Mouse (Mus musculus) lung, embryonic 14.5 days (tissue): Measurements from ENCODE around the gene Cflar. TPM values are rescaled to one million over a fixed set of nuclear protein-coding genes. Genes with fewer than 3 reads are reported as not detected.

Experiments used
- ATAC-seq: fragments of 200-750 bp; cut with Nextera tagmentation; 2 replicates; pipeline ENCODE4 v1.8.0; 2017; ENCODE audit warnings: mild to moderate bottlenecking, moderate TSS enrichment, moderate library complexity; ENCODE audit not compliant: insufficient read depth
- DNase-seq: peaks from one replicate; pipeline ENCODE4 v3.0.0-alpha.2; 2015
- H3K27ac ChIP-seq: fragments of 300-500 bp; sonication (generic); 2 replicates; pipeline ENCODE4 v1.5.1; 2014; ENCODE audit warnings: low read depth, mild to moderate bottlenecking, moderate library complexity
- H3K27me3 ChIP-seq: fragments of 300-500 bp; sonication (generic); 2 replicates; pipeline ENCODE4 v1.6.1; 2014; ENCODE audit warnings: low read length, control low read depth; ENCODE audit not compliant: insufficient read depth
- H3K36me3 ChIP-seq: fragments of 300-500 bp; sonication (generic); 2 replicates; pipeline ENCODE4 v1.6.1; 2014; ENCODE audit warnings: control low read depth; ENCODE audit not compliant: insufficient read depth
- H3K4me1 ChIP-seq: fragments of 300-500 bp; sonication (generic); 2 replicates; pipeline ENCODE4 v1.6.1; 2014; ENCODE audit warnings: antibody characterized with exemption, control low read depth; ENCODE audit not compliant: insufficient read depth
- H3K4me2 ChIP-seq: fragments of 300-500 bp; sonication (generic); 2 replicates; pipeline ENCODE4 v1.6.1; 2014; ENCODE audit warnings: mild to moderate bottlenecking
- H3K4me3 ChIP-seq: fragments of 300-500 bp; sonication (generic); 2 replicates; pipeline ENCODE4 v1.5.1; 2014; ENCODE audit warnings: low read depth, low read length
- H3K9ac ChIP-seq: fragments of 300-500 bp; sonication (generic); 2 replicates; pipeline ENCODE4 v1.6.1; 2014
- H3K9me3 ChIP-seq: fragments of 300-500 bp; sonication (generic); 2 replicates; pipeline ENCODE4 v1.6.1; 2016; ENCODE audit warnings: low read depth, low read length, control low read depth
- CTCF ChIP-seq: IDR thresholded peaks from 2 replicates; pipeline ENCODE4 v1.5.1; 2016; ENCODE audit warnings: antibody characterized with exemption, low read depth
- WGBS: fragments of 180-500 bp; shearing (Covaris S2); extraction: QIAGEN DNeasy Blood & Tissue Kit; methylation state at CpG from one replicate; pipeline ENCODE4 v1.1.7; 2014; 5-methylcytosine and 5-hydroxymethylcytosine counted together
- polyA plus RNA-seq: library from polyadenylated mRNA; unstranded; fragments of >200 nt; fragmentation: Nextera tagmentation; extraction: Ambion mirVana; gene quantifications from 2 replicates; pipeline ENCODE4 v1.2.1, GENCODE M21; 2014

The Cflar gene
- polyA plus RNA-seq, 1 experiment from 2014 or later: 35.9 TPM

- Histone ChIP-seq H3K27ac (no peak overlapping the region), H3K27me3 (no peaks in the 10 kb centered on the region), H3K4me3 (no peak overlapping the region), H3K4me1 (no peaks in the 10 kb centered on the region), H3K9me3 (no peaks in the 10 kb centered on the region), H3K36me3 (no peaks in the 10 kb centered on the region), H3K4me2 (no peak overlapping the region), H3K9ac (no peak overlapping the region)
- DNase-seq: no peak
- ATAC-seq: no peak
- TF ChIP-seq CTCF: no peak
Observed at GRCm38 (mm10) chr1:58769136-58769535, 57.8 kb downstream of the Cflar start.

- Histone ChIP-seq H3K4me2 (no peak overlapping the region), H3K4me3 (no peak overlapping the region), H3K9ac (no peak overlapping the region), H3K4me1 (no peaks in the 10 kb centered on the region), H3K9me3 (no peaks in the 10 kb centered on the region), H3K27ac (no peak overlapping the region), H3K27me3 (no peaks in the 10 kb centered on the region), H3K36me3 (no peaks in the 10 kb centered on the region)
- WGBS: 52% methylated on average over 9 of the region's 9 CpGs
- ATAC-seq (no peak), DNase-seq (no peak)
- no peak for TF ChIP-seq CTCF
Observed at GRCm38 (mm10) chr1:58769701-58770100, 58.4 kb downstream of the Cflar start.

GRCm38 (mm10) chr1:58770111-58770720 is 58.9 kb downstream of the Cflar start:
- no peak overlapping the region for H3K4me3 ChIP-seq
- no peak overlapping the region for H3K9ac ChIP-seq
- no peak overlapping the region for H3K4me2 ChIP-seq
- H3K36me3 ChIP-seq: no peaks in the 10 kb centered on the region
- no peaks in the 10 kb centered on the region for H3K9me3 ChIP-seq
- peak; percentile 73 for TF ChIP-seq CTCF
- H3K27me3 ChIP-seq: no peaks in the 10 kb centered on the region
- peak; percentile 86 for DNase-seq
- no peak for ATAC-seq
- H3K4me1 ChIP-seq: no peaks in the 10 kb centered on the region
- 26% methylated on average over 7 of the region's 7 CpGs for WGBS
- no peak overlapping the region for H3K27ac ChIP-seq

GRCm38 (mm10) chr1:58772084-58772483 is 60.8 kb downstream of the Cflar start:
- H3K4me2 ChIP-seq: no peak overlapping the region
- no peak overlapping the region for H3K27ac ChIP-seq
- H3K9ac ChIP-seq: no peak overlapping the region
- no peak for ATAC-seq
- no peaks in the 10 kb centered on the region for H3K9me3 ChIP-seq
- WGBS: 59% methylated on average over 3 of the region's 3 CpGs
- no peaks in the 10 kb centered on the region for H3K4me1 ChIP-seq
- DNase-seq: no peak
- H3K27me3 ChIP-seq: no peaks in the 10 kb centered on the region
- H3K4me3 ChIP-seq: no peak overlapping the region
- TF ChIP-seq CTCF: no peak
- no peaks in the 10 kb centered on the region for H3K36me3 ChIP-seq

- no peak overlapping the region for H3K4me2 ChIP-seq
- ATAC-seq (no peak), DNase-seq (no peak)
- H3K27ac ChIP-seq: no peak overlapping the region
- H3K9ac ChIP-seq: no peak overlapping the region
- no peak for TF ChIP-seq CTCF
- H3K9me3 ChIP-seq: no peaks in the 10 kb centered on the region
- no peaks in the 10 kb centered on the region for H3K4me1 ChIP-seq
- no peaks in the 10 kb centered on the region for H3K27me3 ChIP-seq
- no peaks in the 10 kb centered on the region for H3K36me3 ChIP-seq
- no peak overlapping the region for H3K4me3 ChIP-seq
Observed at GRCm38 (mm10) chr1:58773280-58773679, 62.0 kb downstream of the Cflar start.

DNA sequence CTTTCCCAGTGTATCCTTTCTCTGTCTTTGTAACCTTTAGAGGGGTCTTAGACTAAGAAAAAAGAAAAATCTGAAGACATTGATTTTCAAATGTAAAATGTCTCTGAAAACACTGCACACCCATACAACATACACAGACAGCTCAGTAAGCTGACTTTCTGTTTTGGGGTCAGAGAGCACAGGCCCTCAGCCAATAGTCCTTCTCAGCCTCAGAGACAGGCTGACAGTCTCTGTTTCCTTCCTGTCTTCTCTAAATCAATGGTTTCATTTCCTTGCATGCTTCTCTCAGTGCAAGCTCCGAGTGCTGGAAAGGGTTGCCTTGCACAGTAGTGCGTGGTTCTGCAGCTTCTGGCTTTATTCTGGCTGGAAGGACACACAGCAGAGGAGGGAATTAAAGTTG is 62.6 kb downstream of the Cflar start:
- Histone ChIP-seq H3K9ac (no peak overlapping the region), H3K4me1 (no peaks in the 10 kb centered on the region), H3K36me3 (no peaks in the 10 kb centered on the region), H3K27ac (no peak overlapping the region), H3K27me3 (no peaks in the 10 kb centered on the region), H3K9me3 (no peaks in the 10 kb centered on the region), H3K4me2 (no peak overlapping the region), H3K4me3 (no peak overlapping the region)
- ATAC-seq (no peak), DNase-seq (peak; percentile 23)
- WGBS: 59% methylated on average over 2 of the region's 2 CpGs
- no peak for TF ChIP-seq CTCF

DNA sequence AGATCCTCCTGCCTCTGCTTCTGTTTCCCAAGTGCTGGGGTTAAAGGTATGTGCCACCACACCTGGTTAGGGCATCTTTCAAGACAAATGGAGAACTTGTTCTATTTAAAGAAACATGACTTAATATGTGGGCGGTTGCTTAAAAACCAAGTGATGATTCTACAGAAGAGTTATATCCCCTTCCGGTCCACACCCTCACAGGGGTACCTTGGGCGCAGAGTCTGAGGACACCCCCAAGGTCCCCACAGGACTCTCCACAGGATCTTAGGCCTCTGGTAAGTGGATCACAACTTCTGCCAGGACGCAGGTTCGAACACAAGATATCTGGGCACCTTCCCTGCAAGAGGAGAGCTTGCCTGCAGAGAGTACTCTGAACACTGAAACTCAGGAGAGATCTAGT is 64.1 kb downstream of the Cflar start:
- no peak overlapping the region for H3K4me3 ChIP-seq
- no peaks in the 10 kb centered on the region for H3K27me3 ChIP-seq
- no peak for TF ChIP-seq CTCF
- no peak overlapping the region for H3K27ac ChIP-seq
- no peak overlapping the region for H3K9ac ChIP-seq
- ATAC-seq (no peak), DNase-seq (no peak)
- WGBS: 92% methylated on average over 5 of the region's 5 CpGs
- no peak overlapping the region for H3K4me2 ChIP-seq
- no peaks in the 10 kb centered on the region for H3K36me3 ChIP-seq
- H3K4me1 ChIP-seq: no peaks in the 10 kb centered on the region
- no peaks in the 10 kb centered on the region for H3K9me3 ChIP-seq

GRCm38 (mm10) chr1:58777583-58777982 is 66.3 kb downstream of the Cflar start:
- no peak overlapping the region for H3K4me2 ChIP-seq
- no peak overlapping the region for H3K27ac ChIP-seq

More at GRCm38 (mm10) chr1:58777583-58777982, 66.3 kb downstream of the Cflar start:
- H3K4me1 ChIP-seq: no peaks in the 10 kb centered on the region
- H3K9ac ChIP-seq: no peak overlapping the region
- ATAC-seq: no peak
- H3K4me3 ChIP-seq: no peak overlapping the region
- H3K27me3 ChIP-seq: no peaks in the 10 kb centered on the region
- TF ChIP-seq CTCF: no peak
- no peaks in the 10 kb centered on the region for H3K36me3 ChIP-seq
- no peaks in the 10 kb centered on the region for H3K9me3 ChIP-seq
- whole genome bisulfite sequencing: 87% methylated on average over 1 of the region's 1 CpGs
- no peak for DNase-seq
